Mouse (Mus musculus): Measurements from ENCODE around the gene Fbln5. TPM values are rescaled to one million over a fixed set of nuclear protein-coding genes. Genes with fewer than 3 reads are reported as not detected.

Fbln5 gene
- polyA plus RNA-seq, 1 experiment from 2014 or later, result 75.9 TPM

GRCm38 (mm10) chr12:101832179-101833114, 13.6 kb upstream of the Fbln5 start:
- no peak overlapping the region for H3K9ac ChIP-seq
- WGBS, result 81% methylated on average over 7 of the region's 7 CpGs
- H3K4me1 ChIP-seq, result peaks cover 5% of the 10 kb centered on the region; the same call in 1 of the 2 replicates
- H3K4me3 ChIP-seq, result no peak overlapping the region
- H3K36me3 ChIP-seq, result peaks cover 17% of the 10 kb centered on the region; the same call in 1 of the 2 replicates
- H3K27ac ChIP-seq, result no peak overlapping the region
- H3K4me2 ChIP-seq (replicated peaks), result no peak overlapping the region
- ATAC-seq (ENCODE audit: insufficient number of reproducible peaks, insufficient read depth, low FRiP score, low TSS enrichment), result no peak
- no peaks in the 10 kb centered on the region for H3K27me3 ChIP-seq
- H3K9me3 ChIP-seq, result no peaks in the 10 kb centered on the region

DNA sequence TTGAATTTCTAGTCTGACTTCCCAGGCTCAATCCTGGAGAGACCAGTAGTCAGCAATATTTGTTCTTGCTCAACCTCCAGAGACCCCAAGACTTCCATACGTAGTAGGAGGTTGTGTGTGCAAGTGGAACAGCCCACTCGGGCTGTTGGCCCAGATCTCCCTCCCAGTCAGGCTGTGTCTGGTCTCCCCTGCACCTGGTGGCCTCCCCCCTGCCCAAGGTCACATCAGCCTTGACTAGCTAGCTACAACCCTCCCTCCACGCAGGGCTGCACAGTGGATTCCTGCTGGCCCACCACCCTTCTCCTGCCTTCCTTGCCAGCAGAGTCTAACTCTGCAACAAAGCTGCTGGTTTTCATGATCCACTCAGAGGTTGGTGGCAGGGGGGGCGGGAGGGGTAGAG, 12.4 kb upstream of the Fbln5 start:
- H3K27ac ChIP-seq, result no peak overlapping the region
- peaks cover 5% of the 10 kb centered on the region; the same call in 1 of the 2 replicates for H3K4me1 ChIP-seq
- H3K4me2 ChIP-seq (replicated peaks), result no peak overlapping the region
- peaks cover 14% of the 10 kb centered on the region; the same call in 1 of the 2 replicates for H3K36me3 ChIP-seq
- no peak overlapping the region for H3K9ac ChIP-seq
- no peak for ATAC-seq (ENCODE audit: insufficient number of reproducible peaks, insufficient read depth, low FRiP score, low TSS enrichment)
- no peaks in the 10 kb centered on the region for H3K27me3 ChIP-seq
- no peak overlapping the region for H3K4me3 ChIP-seq
- WGBS, result 73% methylated on average over 4 of the region's 4 CpGs
- no peaks in the 10 kb centered on the region for H3K9me3 ChIP-seq

DNA sequence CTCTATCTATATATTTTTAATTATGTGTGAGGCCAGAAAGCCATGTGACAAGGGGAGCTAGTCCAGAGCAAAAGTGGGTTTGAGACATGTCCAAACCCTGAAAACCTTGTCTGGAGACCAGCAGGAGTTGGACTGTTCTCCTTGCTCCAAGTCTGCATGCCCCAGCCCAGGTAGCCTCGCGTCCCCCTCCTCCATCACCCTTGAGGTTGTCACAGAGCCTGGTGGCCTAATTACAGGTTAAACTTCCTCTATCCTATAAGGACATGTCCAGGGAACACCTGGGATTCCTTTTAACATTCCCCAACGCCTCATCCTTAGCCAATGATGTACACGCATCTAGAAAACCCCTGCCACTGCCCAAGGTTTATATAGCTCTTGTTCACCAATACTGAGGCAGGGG, 4.3 kb upstream of the Fbln5 start:
- Histone ChIP-seq H3K4me1 (peaks cover 7% of the 10 kb centered on the region; the same call in 1 of the 2 replicates), H3K9ac (no peak overlapping the region), H3K9me3 (no peaks in the 10 kb centered on the region), H3K27me3 (0 out of 2 replicates have a peak, but pooled peaks cover 8% of the 10 kb centered on the region), H3K27ac (no peak overlapping the region), H3K4me2 (replicated peaks) (no peak overlapping the region), H3K4me3 (no peak overlapping the region), H3K36me3 (no peaks in the 10 kb centered on the region)
- ATAC-seq (ENCODE audit: insufficient number of reproducible peaks, insufficient read depth, low FRiP score, low TSS enrichment), result no peak
- WGBS, result 85% methylated on average over 4 of the region's 4 CpGs

DNA sequence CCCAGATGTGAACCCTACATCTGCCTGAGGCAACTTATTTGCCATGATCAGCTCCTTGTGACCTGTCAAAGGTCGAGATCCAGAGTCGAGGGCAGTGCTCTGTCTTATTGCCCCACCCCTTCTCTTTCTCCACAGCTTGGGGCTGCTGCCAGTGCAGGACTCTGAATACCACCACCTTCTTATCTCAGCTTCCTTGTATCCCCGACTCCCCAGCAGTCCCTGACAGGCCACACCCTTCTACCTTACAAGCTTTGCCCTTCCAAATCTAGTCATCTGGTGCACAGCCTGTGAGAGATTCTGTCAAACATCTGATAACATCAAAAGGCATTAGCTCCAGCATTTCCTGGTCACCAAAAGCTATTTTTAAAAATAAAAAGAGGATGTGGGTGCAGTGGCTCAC, 2.7 kb upstream of the Fbln5 start:
- 8% methylated on average over 3 of the region's 3 CpGs for WGBS
- no peak for ATAC-seq (ENCODE audit: insufficient number of reproducible peaks, insufficient read depth, low FRiP score, low TSS enrichment)
- no peak overlapping the region for H3K27ac ChIP-seq
- no peak overlapping the region for H3K9ac ChIP-seq
- 0 out of 2 replicates have a peak, but pooled peaks cover 8% of the 10 kb centered on the region for H3K27me3 ChIP-seq
- H3K36me3 ChIP-seq, result no peaks in the 10 kb centered on the region
- no peak overlapping the region for H3K4me3 ChIP-seq
- H3K9me3 ChIP-seq, result no peaks in the 10 kb centered on the region
- H3K4me1 ChIP-seq, result peaks cover 13% of the 10 kb centered on the region
- no peak overlapping the region for H3K4me2 ChIP-seq (replicated peaks)

GRCm38 (mm10) chr12:101819570-101819969, 715 bp upstream of the Fbln5 start:
- peak overlapping the region; percentile 62 for H3K4me2 ChIP-seq (replicated peaks)
- ATAC-seq (ENCODE audit: insufficient number of reproducible peaks, insufficient read depth, low FRiP score, low TSS enrichment), result no peak
- H3K4me1 ChIP-seq, result peaks cover 15% of the 10 kb centered on the region
- H3K9me3 ChIP-seq, result no peaks in the 10 kb centered on the region
- 37% methylated on average over 9 of the region's 9 CpGs for WGBS
- H3K27me3 ChIP-seq, result 0 out of 2 replicates have a peak, but pooled peaks cover 8% of the 10 kb centered on the region
- peak overlapping the region; percentile 42 for H3K4me3 ChIP-seq
- H3K27ac ChIP-seq, result peak overlapping the region; percentile 94
- H3K36me3 ChIP-seq, result no peaks in the 10 kb centered on the region
- H3K9ac ChIP-seq, result no peak overlapping the region

DNA sequence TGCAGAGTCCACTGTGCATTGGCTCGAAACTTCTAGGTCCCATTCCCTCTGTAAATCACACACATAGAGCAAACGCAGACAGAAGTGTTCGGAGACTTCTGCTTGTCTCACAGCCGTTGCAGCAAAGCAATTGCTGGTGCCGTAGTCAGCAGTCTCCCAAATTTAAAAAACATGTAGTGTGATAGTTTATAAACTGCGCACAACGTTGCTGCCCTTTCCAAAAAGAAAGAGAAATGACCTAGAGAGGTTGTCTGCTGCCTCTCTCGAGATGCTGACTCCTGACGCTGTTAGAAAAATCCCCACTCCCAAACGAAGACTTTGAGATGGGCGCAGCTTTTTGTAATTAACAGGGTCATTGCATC, 628 bp downstream of the Fbln5 start:
- 12% methylated on average over 11 of the region's 11 CpGs for WGBS
- no peak for ATAC-seq (ENCODE audit: insufficient number of reproducible peaks, insufficient read depth, low FRiP score, low TSS enrichment)
- peak overlapping the region; percentile 35; the same call in 1 of the 2 replicates for H3K9ac ChIP-seq

DNA sequence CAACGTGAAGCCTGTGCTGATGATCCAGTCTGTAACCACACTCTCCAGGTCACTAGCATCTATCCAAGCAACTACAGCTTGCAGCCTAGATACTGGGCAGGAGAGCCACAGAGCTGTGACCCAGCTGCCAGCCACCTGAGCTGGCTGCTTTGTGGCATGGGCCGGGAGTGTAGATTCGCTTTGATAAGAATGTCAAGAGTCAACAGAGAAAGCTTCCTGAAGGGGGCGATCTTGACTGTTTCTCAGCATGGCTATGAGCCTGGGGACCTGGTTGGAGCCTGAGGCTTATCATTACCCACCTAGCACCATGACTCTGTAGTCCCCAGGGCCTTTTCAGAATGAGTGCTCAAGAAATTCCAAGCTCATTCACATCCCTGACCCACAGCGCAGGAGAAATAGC, 2.0 kb downstream of the Fbln5 start:
- H3K27ac ChIP-seq, result no peak overlapping the region
- H3K4me1 ChIP-seq, result peaks cover 15% of the 10 kb centered on the region
- H3K27me3 ChIP-seq, result no peaks in the 10 kb centered on the region
- WGBS, result 46% methylated on average over 5 of the region's 5 CpGs
- no peaks in the 10 kb centered on the region for H3K9me3 ChIP-seq
- H3K4me2 ChIP-seq (replicated peaks), result peak overlapping the region; percentile 62
- no peak overlapping the region for H3K9ac ChIP-seq
- peak overlapping the region; percentile 42 for H3K4me3 ChIP-seq
- H3K36me3 ChIP-seq, result no peaks in the 10 kb centered on the region
- ATAC-seq (ENCODE audit: insufficient number of reproducible peaks, insufficient read depth, low FRiP score, low TSS enrichment), result no peak

More for the DNA sequence above, 628 bp downstream of the Fbln5 start:
- Histone ChIP-seq H3K27me3 (0 out of 2 replicates have a peak, but pooled peaks cover under 1% of the 10 kb centered on the region), H3K9me3 (no peaks in the 10 kb centered on the region), H3K4me3 (peak overlapping the region; percentile 42), H3K4me2 (replicated peaks) (peak overlapping the region; percentile 62), H3K27ac (peak overlapping the region; percentile 94), H3K4me1 (peaks cover 15% of the 10 kb centered on the region), H3K36me3 (no peaks in the 10 kb centered on the region)

DNA sequence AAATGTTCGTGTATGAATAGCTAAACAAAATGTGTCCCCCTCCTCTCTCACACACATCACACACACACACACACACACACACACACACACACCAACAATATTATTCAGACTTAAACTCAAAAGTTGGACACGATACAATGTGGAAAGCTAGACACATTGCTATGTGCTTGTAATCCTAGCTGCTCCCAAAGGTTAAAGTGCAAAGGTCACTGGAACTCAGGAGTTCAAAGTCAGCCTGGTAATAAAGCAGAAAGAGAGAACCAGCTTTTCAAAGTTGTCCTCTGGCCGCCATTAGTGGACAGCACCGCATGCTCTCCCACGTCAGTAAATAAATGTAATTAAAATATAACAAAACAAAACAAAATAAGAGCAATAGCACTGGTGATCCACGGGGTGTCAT, 3.1 kb downstream of the Fbln5 start:
- Histone ChIP-seq H3K9ac (no peak overlapping the region), H3K4me3 (no peak overlapping the region), H3K4me1 (peaks cover 15% of the 10 kb centered on the region), H3K9me3 (no peaks in the 10 kb centered on the region), H3K27me3 (no peaks in the 10 kb centered on the region), H3K27ac (no peak overlapping the region), H3K4me2 (replicated peaks) (no peak overlapping the region), H3K36me3 (no peaks in the 10 kb centered on the region)
- WGBS, result 70% methylated on average over 6 of the region's 6 CpGs
- no peak for ATAC-seq (ENCODE audit: insufficient number of reproducible peaks, insufficient read depth, low FRiP score, low TSS enrichment)

DNA sequence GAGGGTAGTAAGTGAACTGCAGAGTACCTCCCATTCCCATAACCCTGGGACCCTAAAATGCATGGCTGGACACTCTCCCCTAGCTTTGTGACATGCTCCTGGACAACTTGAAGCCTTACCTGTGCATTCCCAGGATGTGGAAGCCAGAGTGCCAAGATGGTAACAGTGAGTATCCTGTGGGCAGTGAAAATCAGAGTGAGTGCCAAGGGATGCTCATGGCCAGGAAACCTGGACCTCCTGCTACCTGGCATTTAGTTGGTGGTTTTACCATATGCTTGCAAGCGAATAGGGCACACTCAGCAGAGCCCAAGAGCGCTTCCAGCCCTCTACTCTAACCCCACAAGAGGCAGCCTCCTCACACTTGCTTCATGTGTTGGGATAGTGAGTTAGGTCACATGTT, 4.4 kb downstream of the Fbln5 start:
- WGBS, result 89% methylated on average over 2 of the region's 2 CpGs
- no peak overlapping the region for H3K27ac ChIP-seq
- peaks cover 3% of the 10 kb centered on the region; the same call in 1 of the 2 replicates for H3K36me3 ChIP-seq
- no peak overlapping the region for H3K9ac ChIP-seq
- H3K4me1 ChIP-seq, result peaks cover 13% of the 10 kb centered on the region
- ATAC-seq (ENCODE audit: insufficient number of reproducible peaks, insufficient read depth, low FRiP score, low TSS enrichment), result no peak
- no peaks in the 10 kb centered on the region for H3K9me3 ChIP-seq
- no peak overlapping the region for H3K4me2 ChIP-seq (replicated peaks)
- H3K4me3 ChIP-seq, result no peak overlapping the region
- H3K27me3 ChIP-seq, result no peaks in the 10 kb centered on the region

DNA sequence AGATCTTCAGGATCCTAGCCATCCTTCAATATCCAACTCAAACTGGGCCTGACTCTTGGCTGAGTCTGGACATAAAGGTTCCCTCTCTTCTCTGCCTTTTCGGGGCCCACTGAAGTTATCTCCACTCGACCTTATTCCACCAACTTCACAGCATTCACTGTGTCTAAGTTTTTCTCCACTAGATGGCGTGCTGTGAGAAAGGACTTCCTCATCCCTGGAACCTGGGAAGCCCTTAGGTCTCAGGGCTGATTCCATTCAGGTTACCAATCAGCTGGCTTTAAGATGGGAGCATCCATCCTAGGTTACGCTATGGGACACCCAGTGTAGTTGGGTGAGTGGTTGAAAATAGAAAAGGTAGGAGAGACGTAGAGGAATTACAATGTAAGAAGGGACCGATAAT, 7.7 kb downstream of the Fbln5 start:
- Histone ChIP-seq H3K9ac (no peak overlapping the region), H3K36me3 (peaks cover 3% of the 10 kb centered on the region; the same call in 1 of the 2 replicates), H3K27me3 (no peaks in the 10 kb centered on the region), H3K27ac (no peak overlapping the region), H3K4me3 (no peak overlapping the region), H3K4me1 (0 out of 2 replicates have a peak, but pooled peaks cover 2% of the 10 kb centered on the region), H3K9me3 (no peaks in the 10 kb centered on the region), H3K4me2 (replicated peaks) (no peak overlapping the region)
- WGBS, result 60% methylated on average over 6 of the region's 6 CpGs
- ATAC-seq (ENCODE audit: insufficient number of reproducible peaks, insufficient read depth, low FRiP score, low TSS enrichment), result no peak

DNA sequence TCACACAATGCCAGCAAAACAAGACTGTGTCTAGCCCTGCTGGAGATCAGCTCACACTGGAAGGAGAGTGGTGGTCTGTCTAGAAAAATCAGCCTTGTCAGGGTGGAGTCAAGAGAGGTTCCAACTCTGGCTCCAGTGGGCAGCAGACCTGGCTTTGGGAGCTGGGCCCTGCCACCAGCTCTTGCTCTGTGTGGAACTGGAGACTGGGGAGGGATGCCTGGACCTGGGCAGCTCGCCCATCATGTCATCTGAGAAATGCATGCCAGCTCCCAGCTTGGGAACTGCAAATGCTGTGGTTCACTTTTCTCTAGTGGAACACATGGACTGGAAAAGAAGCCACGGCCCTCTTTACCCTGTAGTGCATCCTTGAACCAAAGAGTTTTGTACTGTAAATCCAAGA, 8.3 kb downstream of the Fbln5 start:
- Histone ChIP-seq H3K9ac (no peak overlapping the region), H3K4me3 (no peak overlapping the region), H3K4me1 (0 out of 2 replicates have a peak, but pooled peaks cover 2% of the 10 kb centered on the region), H3K36me3 (peaks cover 3% of the 10 kb centered on the region; the same call in 1 of the 2 replicates), H3K27me3 (no peaks in the 10 kb centered on the region), H3K9me3 (no peaks in the 10 kb centered on the region), H3K27ac (no peak overlapping the region), H3K4me2 (replicated peaks) (no peak overlapping the region)
- ATAC-seq (ENCODE audit: insufficient number of reproducible peaks, insufficient read depth, low FRiP score, low TSS enrichment), result no peak
- WGBS, result 69% methylated on average over 2 of the region's 2 CpGs

DNA sequence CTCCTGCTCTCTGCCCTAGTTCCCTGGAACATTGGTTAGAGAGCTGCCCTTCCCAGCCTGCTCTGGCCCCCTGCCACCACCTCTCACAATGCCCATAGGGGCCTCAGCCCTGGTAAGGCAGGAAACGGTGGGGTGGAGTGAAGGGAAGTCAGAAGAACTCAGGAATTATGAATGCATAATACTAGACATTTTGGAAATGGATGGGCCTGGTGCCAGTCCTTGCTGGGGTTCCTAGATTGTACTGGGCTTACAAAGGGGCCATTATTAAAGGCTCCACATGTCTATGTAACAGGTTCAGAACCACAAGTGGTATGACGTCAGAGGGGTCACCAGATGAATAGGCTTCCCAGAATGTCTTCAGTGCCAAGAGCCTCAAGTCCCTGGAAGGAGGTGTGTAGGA, 11.5 kb downstream of the Fbln5 start:
- Histone ChIP-seq H3K27ac (no peak overlapping the region), H3K4me1 (0 out of 2 replicates have a peak, but pooled peaks cover 2% of the 10 kb centered on the region), H3K36me3 (peaks cover 3% of the 10 kb centered on the region; the same call in 1 of the 2 replicates), H3K4me2 (replicated peaks) (no peak overlapping the region), H3K4me3 (no peak overlapping the region), H3K9ac (no peak overlapping the region), H3K9me3 (no peaks in the 10 kb centered on the region), H3K27me3 (no peaks in the 10 kb centered on the region)
- WGBS, result 70% methylated on average over 2 of the region's 2 CpGs
- no peak for ATAC-seq (ENCODE audit: insufficient number of reproducible peaks, insufficient read depth, low FRiP score, low TSS enrichment)
